In genomic region chr16:58533742-58534141, GRCm38 (mm10) we compare ENCODE assay signal across 20 mouse cellular contexts. TPM values are rescaled to one million over a fixed set of nuclear protein-coding genes. Genes with fewer than 3 reads are reported as not detected.
DNase-seq lines count a peak whose midpoint lies in the region; ATAC-seq lines count a peak whose summit lies in the region.
"Had no signal": no experiment of that assay in that cellular context is flagged by ENCODE, and none has a peak within 500 bp of the region (broad histone marks: within the 10 kb centered on the region; RNA-seq: fewer than 3 reads in every experiment).

No protein-coding gene starts in this region.

- H3K27me3 ChIP-seq in liver, embryonic 12.5 days (replicated peaks), result no peaks in the 10 kb centered on the region
- no peaks in the 10 kb centered on the region for H3K27me3 ChIP-seq in liver, embryonic 15.5 days
- H3K27me3 ChIP-seq in kidney, embryonic 15.5 days, result no peaks in the 10 kb centered on the region
- no peaks in the 10 kb centered on the region for H3K27me3 ChIP-seq in midbrain, embryonic 16.5 days (ENCODE audit: control insufficient read depth, insufficient read depth, low read depth, low read length)
- H3K27me3 ChIP-seq in hindbrain, embryonic 11.5 days (ENCODE audit: control insufficient read depth, insufficient read depth, low read length), result no peaks in the 10 kb centered on the region
- H3K27me3 ChIP-seq: embryonic facial prominence, embryonic 12.5 days; forebrain, embryonic 13.5 days; heart, embryonic 15.5 days had no signal

- H3K9me3 ChIP-seq in liver, embryonic 12.5 days (replicated peaks), result no peaks in the 10 kb centered on the region
- H3K9me3 ChIP-seq in liver, embryonic 15.5 days (replicated peaks), result no peaks in the 10 kb centered on the region
- no peaks in the 10 kb centered on the region for H3K9me3 ChIP-seq in kidney, embryonic 15.5 days (replicated peaks)
- H3K9me3 ChIP-seq in midbrain, embryonic 16.5 days (replicated peaks; ENCODE audit: control insufficient read depth, low read length, poor library complexity, severe bottlenecking), result no peaks in the 10 kb centered on the region
- H3K9me3 ChIP-seq in hindbrain, embryonic 11.5 days (ENCODE audit: control insufficient read depth, low read length), result no peaks in the 10 kb centered on the region
- H3K9me3 ChIP-seq: embryonic facial prominence, embryonic 12.5 days; forebrain, embryonic 13.5 days; heart, embryonic 15.5 days had no signal

- peak overlapping the region; percentile 0; the same call in 1 of the 2 replicates for H3K9ac ChIP-seq in liver, embryonic 12.5 days
- no peak overlapping the region for H3K9ac ChIP-seq in liver, embryonic 15.5 days
- no peak overlapping the region for H3K9ac ChIP-seq in kidney, embryonic 15.5 days
- no peak overlapping the region for H3K9ac ChIP-seq in midbrain, embryonic 16.5 days (ENCODE audit: low read depth, low read length)
- H3K9ac ChIP-seq in hindbrain, embryonic 11.5 days (ENCODE audit: low read depth, low read length), result no peak overlapping the region
- H3K9ac ChIP-seq: embryonic facial prominence, embryonic 12.5 days; forebrain, embryonic 13.5 days; forebrain, postnatal 0 days; heart, embryonic 15.5 days; hindbrain, embryonic 14.5 days had no signal

- peak overlapping the region; percentile 77 for H3K27ac ChIP-seq in liver, embryonic 12.5 days
- H3K27ac ChIP-seq in liver, embryonic 15.5 days (replicated peaks), result peak overlapping the region; percentile 68
- no peak overlapping the region for H3K27ac ChIP-seq in kidney, embryonic 15.5 days
- H3K27ac ChIP-seq in midbrain, embryonic 16.5 days (ENCODE audit: low read length), result no peak overlapping the region
- no peak overlapping the region for H3K27ac ChIP-seq in hindbrain, embryonic 11.5 days (ENCODE audit: low read depth, low read length)
- H3K27ac ChIP-seq: embryonic facial prominence, embryonic 12.5 days; forebrain, embryonic 13.5 days; heart, embryonic 15.5 days; hindbrain, embryonic 14.5 days had no signal

- peak; percentile 67 for ATAC-seq in liver, embryonic 12.5 days
- ATAC-seq in erythroblast, adult 5-6 weeks (replicated peaks; ENCODE audit: low FRiP score, poor library complexity, severe bottlenecking), result peak; percentile 61
- peak; percentile 57 for ATAC-seq in liver, embryonic 15.5 days (ENCODE audit: insufficient read depth)
- ATAC-seq in kidney, embryonic 15.5 days (replicated peaks; ENCODE audit: low FRiP score), result no peak
- ATAC-seq in midbrain, embryonic 16.5 days, result no peak
- ATAC-seq in hindbrain, embryonic 11.5 days (ENCODE audit: low FRiP score), result no peak
- ATAC-seq: forebrain, embryonic 13.5 days; forebrain, postnatal 0 days had no signal

- H3K4me2 ChIP-seq in liver, embryonic 12.5 days, result 0 out of 2 replicates have a peak overlapping the region, but pooled peaks have one; percentile 0
- peak overlapping the region; percentile 13; the same call in 1 of the 2 replicates for H3K4me2 ChIP-seq in liver, embryonic 15.5 days
- no peak overlapping the region for H3K4me2 ChIP-seq in kidney, embryonic 15.5 days
- no peak overlapping the region for H3K4me2 ChIP-seq in midbrain, embryonic 16.5 days (ENCODE audit: low read length)
- no peak overlapping the region for H3K4me2 ChIP-seq in hindbrain, embryonic 11.5 days (replicated peaks; ENCODE audit: low read depth, low read length)
- H3K4me2 ChIP-seq: embryonic facial prominence, embryonic 12.5 days; forebrain, embryonic 13.5 days; heart, embryonic 11.5 days; heart, embryonic 15.5 days; hindbrain, embryonic 14.5 days had no signal

- no peak overlapping the region for H3K4me3 ChIP-seq in liver, embryonic 12.5 days
- no peak overlapping the region for H3K4me3 ChIP-seq in liver, embryonic 15.5 days (replicated peaks)
- no peak overlapping the region for H3K4me3 ChIP-seq in kidney, embryonic 15.5 days (replicated peaks)
- no peak overlapping the region for H3K4me3 ChIP-seq in midbrain, embryonic 16.5 days (ENCODE audit: low read depth, low read length)
- H3K4me3 ChIP-seq in hindbrain, embryonic 11.5 days (ENCODE audit: low read depth, low read length), result no peak overlapping the region
- H3K4me3 ChIP-seq: embryonic facial prominence, embryonic 12.5 days; forebrain, embryonic 13.5 days; heart, embryonic 15.5 days had no signal

- no peaks in the 10 kb centered on the region for H3K36me3 ChIP-seq in liver, embryonic 12.5 days
- H3K36me3 ChIP-seq in liver, embryonic 15.5 days (replicated peaks), result no peaks in the 10 kb centered on the region
- H3K36me3 ChIP-seq in kidney, embryonic 15.5 days, result no peaks in the 10 kb centered on the region
- H3K36me3 ChIP-seq in midbrain, embryonic 16.5 days (ENCODE audit: control insufficient read depth, insufficient read depth, low read length), result no peaks in the 10 kb centered on the region
- no peaks in the 10 kb centered on the region for H3K36me3 ChIP-seq in hindbrain, embryonic 11.5 days (ENCODE audit: control insufficient read depth, insufficient read depth, low read length)
- H3K36me3 ChIP-seq: embryonic facial prominence, embryonic 12.5 days; heart, embryonic 15.5 days had no signal

- WGBS in liver, embryonic 12.5 days (ENCODE audit: insufficient replicate concordance), result 47% methylated on average over 5 of the region's 5 CpGs
- WGBS in liver, embryonic 15.5 days (ENCODE audit: insufficient replicate concordance), result 45% methylated on average over 5 of the region's 5 CpGs
- 32% methylated on average over 5 of the region's 5 CpGs for WGBS in kidney, embryonic 15.5 days
- WGBS in midbrain, embryonic 16.5 days, result 63% methylated on average over 5 of the region's 5 CpGs
- 82% methylated on average over 5 of the region's 5 CpGs for WGBS in hindbrain, embryonic 11.5 days

- H3K4me1 ChIP-seq in liver, embryonic 12.5 days, result peaks cover 50% of the 10 kb centered on the region
- H3K4me1 ChIP-seq in liver, embryonic 15.5 days (replicated peaks), result peaks cover 48% of the 10 kb centered on the region
- peaks cover 18% of the 10 kb centered on the region for H3K4me1 ChIP-seq in kidney, embryonic 15.5 days
- no peaks in the 10 kb centered on the region for H3K4me1 ChIP-seq in midbrain, embryonic 16.5 days (ENCODE audit: control insufficient read depth, insufficient read depth, low read length)
- no peaks in the 10 kb centered on the region for H3K4me1 ChIP-seq in hindbrain, embryonic 11.5 days (replicated peaks; ENCODE audit: control insufficient read depth, insufficient read depth, low read length)
- H3K4me1 ChIP-seq: embryonic facial prominence, embryonic 12.5 days; forebrain, embryonic 13.5 days had no signal

- no peak for DNase-seq in liver
- DNase-seq in hindbrain, embryonic 11.5 days (ENCODE audit: low spot score), result no peak
- DNase-seq: adrenal gland, postnatal 10 days; cerebellum, adult 11 months; cerebellum, adult 8-10 months; cerebellum, postnatal 14 days; forebrain, postnatal 0 days; gastrocnemius, postnatal 25 days; heart, adult 18-20 months; heart, postnatal 14 days had no signal

RNA-seq across cellular contexts. Expression of gene St3gal6, which starts 9.7 kb away (rescaled TPM):
- 60.1 TPM in 2 replicates for polyA plus RNA-seq in liver, embryonic 12.5 days (2016; fragmentation: Nextera tagmentation; extraction: Ambion mirVana)
- total RNA-seq in erythroblast, adult 5-6 weeks (2015; ENCODE audit: low replicate concordance), result 95.3 and 151 TPM in 2 replicates
- total RNA-seq in erythroblast, adult 5-6 weeks (2017; ENCODE audit: low replicate concordance), result 155 and 194 TPM in 2 replicates
- polyA plus RNA-seq in liver, embryonic 15.5 days (2015; fragmentation: Nextera tagmentation; extraction: Ambion mirVana), result 25.7 and 26.7 TPM in 2 replicates
- polyA plus RNA-seq in kidney, embryonic 15.5 days (2015; fragmentation: Nextera tagmentation; extraction: Ambion mirVana), result 71.9 and 75.2 TPM in 2 replicates
- 12.6 and 13.2 TPM in 2 replicates for polyA plus RNA-seq in midbrain, embryonic 16.5 days (2015; fragmentation: Nextera tagmentation; extraction: Ambion mirVana)
- 8.0 and 9.8 TPM in 2 replicates for polyA plus RNA-seq in hindbrain, embryonic 11.5 days (2014; fragmentation: Nextera tagmentation; extraction: Ambion mirVana)

Comparison
In these comparisons a context has a peak if more than half of its experiments do, and no peak if none do; other contexts are left out.
1. ATAC-seq: peak in liver, embryonic 12.5 days (single experiment), erythroblast, adult 5-6 weeks (single experiment) and liver, embryonic 15.5 days (single experiment); none in kidney, embryonic 15.5 days (single experiment), midbrain, embryonic 16.5 days (single experiment) and hindbrain, embryonic 11.5 days (single experiment).
2. H3K27ac ChIP-seq: peak in liver, embryonic 12.5 days (single experiment) and liver, embryonic 15.5 days (single experiment); none in kidney, embryonic 15.5 days (single experiment), midbrain, embryonic 16.5 days (single experiment) and hindbrain, embryonic 11.5 days (single experiment).
3. H3K4me2 ChIP-seq: peak in liver, embryonic 12.5 days (single experiment) and liver, embryonic 15.5 days (single experiment); none in kidney, embryonic 15.5 days (single experiment), midbrain, embryonic 16.5 days (single experiment) and hindbrain, embryonic 11.5 days (single experiment).